Mouse (Mus musculus): Measurements from ENCODE around the gene Gcc2.
"Not testable (repeated sequence)": the region's sequence is repeated elsewhere in the genome, so short reads cannot be mapped to it uniquely, and the experiment has no call there.

DNA sequence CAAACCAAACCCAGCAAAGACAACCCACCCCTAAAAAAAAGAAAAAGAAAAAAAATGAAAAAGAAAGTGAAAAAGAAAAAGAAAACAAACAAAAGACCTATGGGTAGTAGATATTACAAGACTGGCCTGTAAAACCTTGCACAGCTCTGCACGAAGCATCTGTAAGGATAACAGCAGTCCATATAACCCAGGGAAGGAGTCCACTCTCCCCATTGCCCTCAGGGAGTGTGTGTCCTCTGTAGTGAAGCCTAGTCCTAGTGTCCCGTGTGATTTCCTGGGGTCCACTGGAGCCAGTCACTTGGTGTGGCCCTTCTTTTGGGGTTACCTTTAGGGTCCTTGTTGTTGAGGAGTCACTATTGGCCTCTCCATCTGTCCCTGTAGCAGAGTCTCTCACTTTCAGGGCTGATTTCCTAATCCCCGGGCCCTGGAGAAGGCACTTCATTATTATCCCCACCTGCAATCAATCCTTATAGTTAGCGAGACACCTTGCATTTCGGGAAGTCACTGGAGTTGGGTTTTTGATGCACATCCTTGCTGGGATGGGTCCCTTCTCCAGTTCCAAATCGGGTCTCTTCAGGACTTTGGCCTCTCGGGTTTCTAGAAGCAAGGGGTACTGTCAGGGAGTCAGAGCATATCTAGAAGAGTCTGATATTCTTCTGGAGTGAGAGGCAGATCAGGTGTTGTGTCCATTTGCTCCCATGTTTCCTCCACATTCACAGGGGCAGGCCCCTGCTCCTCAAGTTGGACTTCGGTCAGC is 16.1 kb upstream of the Gcc2 start:
- not testable (repeated sequence) for TF ChIP-seq CTCF (conservative IDR thresholded peaks at IDR 0.05; ENCODE audit: insufficient read depth, insufficient read length, low read depth, low read length); POLR2A (IDR thresholded peaks at IDR 0.05; ENCODE audit: low read depth, low read length)

Data from kidney, adult 2 months (tissue).